Mouse (Mus musculus) bone marrow macrophage, adult 2 months (primary cell): ENCODE measurements at regions not wholly inside any gene's neighbourhood (a gene's known extent, or its start where the extent isn't known, plus 50 kb on each side); places are given as distances from the start of the nearest gene placed in this dataset.
A peak's percentile ranks its signal among the peaks of the same experiment; 100 is the strongest.

Experiments
- H3K27ac ChIP-seq: 2 replicates; pipeline ENCODE4 v1.5.1; 2012; ENCODE audit warnings: low read depth, low read length; ENCODE audit not compliant: insufficient read depth
- H3K4me1 ChIP-seq: 2 replicates; pipeline ENCODE4 v1.6.1; 2012; ENCODE audit warnings: low read length; ENCODE audit not compliant: control insufficient read depth, insufficient read depth
- H3K4me3 ChIP-seq: 2 replicates; pipeline ENCODE4 v1.5.1; 2012; ENCODE audit warnings: mild to moderate bottlenecking, low read length, moderate library complexity; ENCODE audit not compliant: insufficient read depth
- CTCF ChIP-seq: IDR thresholded peaks from 2 replicates; pipeline ENCODE4 v1.5.1; 2012; ENCODE audit warnings: low read depth, mild to moderate bottlenecking, low read length, moderate library complexity
- POLR2A ChIP-seq: IDR thresholded peaks from 2 replicates; pipeline ENCODE4 v1.6.1; 2012; ENCODE audit warnings: mild to moderate bottlenecking, low read depth, low read length, borderline replicate concordance

- TF ChIP-seq POLR2A (no peak), CTCF (no peak)
- H3K4me1 ChIP-seq = no peaks in the 10 kb centered on the region
- H3K4me3 ChIP-seq = peak overlapping the region; percentile 53
- peak overlapping the region; percentile 73 for H3K27ac ChIP-seq
Measured at GRCm38 (mm10) chr16:78217633-78218032, 83.7 kb upstream of the Cxadr start.

GRCm38 (mm10) chr16:78216752-78217351, 84.4 kb upstream of the Cxadr start:
- no peak for TF ChIP-seq POLR2A
- TF ChIP-seq CTCF = no peak
- Histone ChIP-seq H3K4me1 (no peaks in the 10 kb centered on the region), H3K27ac (peak overlapping the region; percentile 73), H3K4me3 (peak overlapping the region; percentile 53)

GRCm38 (mm10) chr16:78211687-78212086, 89.6 kb upstream of the Cxadr start:
- peaks cover 2% of the 10 kb centered on the region; the same call in 1 of the 2 replicates for H3K4me1 ChIP-seq
- no peak overlapping the region for H3K4me3 ChIP-seq
- H3K27ac ChIP-seq = no peak overlapping the region
- TF ChIP-seq CTCF (no peak), POLR2A (no peak)

DNA sequence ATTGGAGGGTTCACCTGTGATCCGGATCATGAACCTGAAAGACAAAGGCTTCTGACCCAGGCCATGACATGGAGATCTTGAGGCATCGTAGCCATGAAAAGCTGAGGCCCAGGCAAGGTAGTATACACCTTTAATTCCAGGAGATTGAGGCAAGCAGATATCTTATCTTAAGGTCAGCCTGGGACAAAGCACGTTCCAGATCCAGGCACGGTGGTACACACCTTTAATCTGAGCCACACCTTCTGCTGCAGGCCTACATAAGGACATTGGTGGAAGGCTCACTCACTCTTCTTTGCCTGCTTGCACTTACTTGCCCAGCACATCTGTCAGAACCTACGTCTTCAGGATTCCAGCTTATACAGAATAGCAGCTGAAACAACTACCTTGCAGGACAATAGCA, 93.0 kb upstream of the Cxadr start:
- TF ChIP-seq POLR2A = no peak
- no peak for TF ChIP-seq CTCF
- Histone ChIP-seq H3K4me1 (peaks cover 9% of the 10 kb centered on the region), H3K27ac (no peak overlapping the region)

DNA sequence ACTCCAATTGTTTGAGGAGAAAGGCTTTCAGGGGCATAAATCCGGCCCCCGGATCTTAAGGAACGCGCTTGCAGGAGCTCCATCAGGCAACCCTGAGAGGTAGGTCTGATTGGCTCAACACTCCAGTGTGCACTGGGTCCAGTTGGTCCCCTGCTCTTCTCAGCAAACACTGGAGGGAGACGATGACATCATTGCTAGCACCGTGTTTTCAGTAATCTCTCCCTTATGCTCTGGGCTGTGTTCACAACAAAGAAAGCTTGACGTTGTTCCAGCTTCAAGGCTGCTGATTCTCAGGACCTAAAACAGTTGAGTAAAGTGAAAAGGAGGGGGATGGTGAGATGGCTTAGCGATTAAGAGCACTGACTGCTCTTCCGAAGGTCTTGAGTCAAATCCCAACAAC, 97.0 kb upstream of the Cxadr start:
- no peak overlapping the region for H3K4me3 ChIP-seq
- H3K27ac ChIP-seq = no peak overlapping the region
- peaks cover 15% of the 10 kb centered on the region for H3K4me1 ChIP-seq
- TF ChIP-seq POLR2A (no peak), CTCF (no peak)

More for the DNA sequence above, 93.0 kb upstream of the Cxadr start:
- no peak overlapping the region for H3K4me3 ChIP-seq

GRCm38 (mm10) chr16:78200044-78200830, 101.1 kb upstream of the Cxadr start:
- H3K27ac ChIP-seq = peak overlapping the region; percentile 22; the same call in 1 of the 2 replicates
- H3K4me3 ChIP-seq = no peak overlapping the region
- peaks cover 14% of the 10 kb centered on the region for H3K4me1 ChIP-seq
- TF ChIP-seq CTCF = no peak

DNA sequence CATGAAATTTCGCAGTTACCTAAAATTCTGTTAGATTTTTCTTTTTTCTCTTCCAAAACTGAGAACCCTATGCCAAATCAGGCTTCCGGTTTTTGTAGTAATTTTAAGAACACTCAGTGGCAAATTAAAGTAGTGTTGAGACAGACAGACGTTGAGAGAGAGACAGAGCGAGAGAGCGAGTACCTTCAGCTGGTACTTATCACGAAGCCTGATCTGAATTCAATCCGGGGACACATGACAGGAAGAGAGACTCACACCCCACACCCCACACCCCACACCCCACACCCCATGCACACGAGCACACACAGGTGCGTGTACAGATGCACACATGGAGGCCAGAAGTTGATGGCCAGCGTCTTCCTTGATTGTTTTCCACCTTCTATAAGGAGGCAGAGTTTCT, 102.0 kb upstream of the Cxadr start:
- H3K4me3 ChIP-seq = no peak overlapping the region
- TF ChIP-seq CTCF (no peak), POLR2A (no peak)
- no peak overlapping the region for H3K27ac ChIP-seq
- peaks cover 9% of the 10 kb centered on the region for H3K4me1 ChIP-seq

DNA sequence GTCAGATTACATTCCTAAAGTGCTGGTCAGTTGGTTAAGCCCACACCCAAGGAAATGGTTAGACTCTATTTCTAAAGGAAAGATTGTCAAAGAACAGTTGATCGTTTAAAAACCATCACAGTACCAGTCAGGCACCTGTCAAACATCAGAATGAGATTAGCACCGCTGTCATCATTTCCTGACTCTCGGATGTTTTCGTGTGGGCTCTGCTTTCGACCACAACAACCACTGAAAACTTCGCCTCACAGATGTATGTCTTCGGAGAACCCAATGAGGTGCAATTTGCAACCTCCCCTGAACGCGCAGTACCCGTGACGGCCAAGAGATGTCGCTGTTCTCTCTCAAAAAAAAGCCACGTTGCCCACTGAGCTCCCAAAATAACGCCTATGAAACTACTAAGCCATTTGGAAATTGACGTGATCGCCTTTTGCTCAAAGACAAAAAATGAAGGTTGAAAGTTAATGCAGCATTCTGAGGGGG, 102.6 kb upstream of the Cxadr start:
- H3K4me1 ChIP-seq = peaks cover 8% of the 10 kb centered on the region
- H3K27ac ChIP-seq = no peak overlapping the region
- TF ChIP-seq CTCF (peak; percentile 76), POLR2A (no peak)
- no peak overlapping the region for H3K4me3 ChIP-seq

- Histone ChIP-seq H3K4me3 (no peak overlapping the region), H3K27ac (no peak overlapping the region), H3K4me1 (peaks cover 8% of the 10 kb centered on the region)
- TF ChIP-seq CTCF (no peak), POLR2A (no peak)
Measured at GRCm38 (mm10) chr16:78197252-78197896, 103.9 kb upstream of the Cxadr start.
